Mouse (Mus musculus) erythroid progenitor cell, adult 5-6 weeks (primary cell): ENCODE data around the gene Ruvbl1. TPM values are rescaled to one million over a fixed set of nuclear protein-coding genes. Genes with fewer than 3 reads are reported as not detected.

Experiments
- ATAC-seq: replicated peaks from 2 replicates; pipeline ENCODE4 v1.8.0; 2016; ENCODE audit warnings: moderate number of reproducible peaks, mild to moderate bottlenecking, moderate TSS enrichment, inconsistent platforms; ENCODE audit not compliant: poor library complexity, low FRiP score, severe bottlenecking
- total RNA-seq, 2 experiments: library from RNA; stranded (forward) in 1 of 2; stranded (reverse) in 1 of 2; fragments of 150-400 nt in 1 of 2; fragments of 186-747, 209-891 nt in 1 of 2; gene quantifications; 2 replicates each; pipeline versions ENCODE4 v1.2.3 to v1.2.4; 2015 to 2017; ENCODE audit warnings: low replicate concordance in 2 of 2

Ruvbl1 gene
- total RNA-seq (2015; ENCODE audit: low replicate concordance) (26.3 and 27.2 TPM in 2 replicates), total RNA-seq (2017; ENCODE audit: low replicate concordance) (23.9 and 36.6 TPM in 2 replicates)

DNA sequence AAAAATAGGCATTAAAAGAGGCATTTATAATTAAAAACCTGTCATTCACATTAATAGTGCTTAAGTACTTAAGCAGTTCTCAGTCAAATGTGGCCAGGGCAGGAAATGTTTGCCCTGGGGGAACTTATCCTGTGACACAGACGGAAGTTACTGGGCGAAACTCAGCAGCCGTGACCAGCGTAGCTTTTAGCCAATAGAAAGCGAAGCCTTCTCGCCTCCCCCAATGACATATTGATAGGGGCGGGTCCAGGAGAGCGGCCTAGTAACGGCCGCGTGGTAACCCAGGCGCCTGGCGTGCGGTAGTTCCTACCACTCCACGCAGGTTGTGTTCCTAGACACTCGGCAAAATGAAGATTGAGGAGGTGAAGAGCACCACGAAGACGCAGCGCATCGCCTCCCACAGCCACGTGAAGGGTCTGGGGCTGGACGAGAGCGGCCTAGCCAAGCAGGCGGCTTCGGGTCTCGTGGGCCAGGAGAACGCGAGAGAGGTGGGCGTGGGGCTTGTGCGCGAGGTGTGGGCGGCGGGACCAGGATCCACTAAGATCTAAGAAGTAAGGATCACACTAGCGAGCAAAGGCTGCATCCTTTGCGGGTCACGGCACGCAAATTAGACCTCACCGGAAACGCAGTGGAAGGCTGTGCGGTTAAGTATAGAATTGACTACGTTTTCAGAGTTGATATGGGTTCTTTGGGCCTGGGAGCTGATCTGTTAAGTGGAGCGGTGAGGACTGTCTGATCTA is at the start of gene Ruvbl1:
Gene Ruvbl1, plus strand, starts transcription at position 229 of the 740 bp plus-strand sequence.
- ATAC-seq: peak; percentile 100

DNA sequence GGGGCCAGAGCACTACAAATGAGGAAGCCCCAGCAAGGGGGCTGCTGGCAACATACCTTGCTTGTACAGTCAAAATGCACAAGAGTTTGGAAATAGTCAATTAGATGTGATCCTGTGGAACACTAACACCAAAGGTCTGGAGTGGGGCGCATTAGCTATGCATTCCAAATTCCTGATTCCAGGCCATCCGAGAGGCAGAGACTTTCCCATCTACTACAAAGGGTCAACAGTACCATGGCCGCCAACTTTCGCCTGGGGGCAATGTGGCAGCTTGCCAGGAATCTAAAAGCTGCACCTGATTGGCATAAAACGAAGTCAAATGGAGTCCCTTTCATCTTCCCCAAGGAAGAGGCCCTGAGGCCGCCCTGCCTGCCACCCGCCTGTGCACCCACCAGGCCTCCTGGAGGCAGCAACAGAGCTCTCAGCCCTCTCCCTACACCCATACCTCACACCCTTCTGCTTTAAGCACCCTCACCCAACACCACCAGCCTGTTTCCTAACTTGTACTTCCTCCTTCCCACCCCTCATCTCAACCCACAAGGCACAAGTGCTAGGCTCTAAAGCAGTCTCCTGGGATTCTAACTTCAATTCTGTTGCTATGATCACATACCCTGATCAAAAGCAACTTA is 49.0 kb upstream of the Ruvbl1 start:
- ATAC-seq: no peak

DNA sequence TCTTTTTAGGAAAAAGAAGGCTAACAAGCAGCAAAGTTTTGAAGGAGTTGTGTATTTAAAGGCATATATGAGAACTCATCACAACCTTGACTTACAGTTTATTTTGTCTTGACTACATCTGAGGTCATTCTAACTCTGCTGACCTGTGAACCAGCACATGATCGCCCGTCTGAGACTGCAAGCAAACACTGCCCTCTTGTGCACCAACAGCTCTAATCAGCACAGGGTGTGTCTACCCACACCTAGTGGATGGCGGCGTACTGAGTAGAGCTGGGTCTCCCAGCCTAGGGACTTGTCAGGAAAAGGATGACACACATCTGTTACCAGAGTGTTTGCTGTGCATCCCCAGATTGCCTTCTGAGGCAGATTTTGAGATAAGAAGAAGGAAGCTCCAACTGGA is 34.0 kb upstream of the Ruvbl1 start:
- peak; percentile 50; the same call in 1 of the 2 replicates for ATAC-seq

DNA sequence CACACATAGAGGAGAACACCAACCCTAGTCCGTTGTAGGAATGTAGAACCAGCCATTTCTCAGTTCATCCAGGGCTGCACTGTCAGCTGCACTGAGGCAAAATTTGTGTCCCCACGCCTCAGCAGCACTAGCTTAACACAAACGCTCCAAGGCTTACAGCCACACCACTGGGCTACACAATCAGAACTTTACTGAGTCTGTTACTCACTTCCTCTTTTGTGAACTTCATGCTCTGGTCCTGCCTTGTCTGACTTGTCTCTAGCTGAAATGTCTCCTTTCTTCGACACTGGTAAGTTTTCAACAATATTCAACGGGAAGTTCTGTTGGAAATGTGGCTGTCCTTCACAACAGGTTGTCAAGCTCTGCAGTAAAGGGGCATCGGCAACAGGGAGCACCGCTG is 29.6 kb upstream of the Ruvbl1 start:
- ATAC-seq: no peak

DNA sequence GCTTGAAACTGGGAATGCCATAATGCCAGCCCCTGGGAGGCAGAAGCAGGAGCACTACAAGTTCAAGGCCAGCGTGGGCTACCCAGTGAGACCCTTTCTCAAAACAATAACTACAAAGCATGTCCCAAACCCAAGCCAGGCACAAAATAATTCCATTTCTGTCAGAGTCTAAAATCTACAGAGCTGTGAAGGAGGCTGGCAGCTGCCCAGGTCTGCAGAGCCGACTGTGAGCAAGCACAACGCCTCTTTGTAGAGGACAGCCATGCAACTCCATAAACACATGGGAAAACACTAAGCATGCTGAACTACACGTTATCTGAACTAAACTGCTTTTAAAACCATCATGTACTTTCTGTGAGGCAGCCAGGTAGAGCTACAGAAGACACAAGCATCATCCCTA is 26.2 kb upstream of the Ruvbl1 start:
- ATAC-seq: no peak

DNA sequence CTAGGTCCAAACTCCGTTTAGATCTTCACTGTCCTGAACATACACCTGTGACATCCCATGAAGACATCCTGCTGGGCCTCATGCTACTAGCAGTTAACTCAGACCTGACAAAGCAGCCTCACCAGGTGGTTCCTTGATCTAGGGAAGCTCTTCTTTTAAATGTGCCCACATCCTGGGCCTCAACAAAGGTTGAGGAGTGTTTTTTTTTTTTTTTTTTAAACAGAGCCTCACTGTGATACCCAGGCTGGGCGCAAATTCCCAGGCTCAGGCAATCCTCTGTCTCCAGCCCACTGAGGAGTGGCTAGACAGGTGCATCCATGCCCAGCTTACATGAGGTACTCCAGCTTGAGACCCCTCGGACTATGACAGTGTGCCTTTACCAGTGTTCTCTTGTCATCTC is 22.7 kb upstream of the Ruvbl1 start:
- ATAC-seq: no peak

DNA sequence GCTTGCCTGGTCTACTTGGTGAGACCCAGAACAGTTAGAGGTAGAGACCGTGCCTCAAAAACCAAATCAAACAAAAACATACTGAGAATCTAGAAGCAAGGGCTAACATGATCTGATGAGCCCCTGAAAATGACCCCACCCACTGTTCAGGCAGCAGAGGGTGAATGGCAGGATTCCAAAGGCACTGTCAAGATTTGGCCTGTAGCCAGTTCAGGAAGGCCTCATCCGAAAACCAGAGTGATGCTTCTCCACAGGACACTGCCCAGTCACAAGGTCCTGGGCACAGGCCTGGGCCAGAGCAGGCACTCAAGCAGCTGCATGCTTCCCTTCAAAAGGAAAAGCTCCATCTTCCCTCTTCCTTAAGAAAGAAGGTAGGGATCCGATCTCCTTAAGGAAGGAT is 21.8 kb upstream of the Ruvbl1 start:
- no peak for ATAC-seq

DNA sequence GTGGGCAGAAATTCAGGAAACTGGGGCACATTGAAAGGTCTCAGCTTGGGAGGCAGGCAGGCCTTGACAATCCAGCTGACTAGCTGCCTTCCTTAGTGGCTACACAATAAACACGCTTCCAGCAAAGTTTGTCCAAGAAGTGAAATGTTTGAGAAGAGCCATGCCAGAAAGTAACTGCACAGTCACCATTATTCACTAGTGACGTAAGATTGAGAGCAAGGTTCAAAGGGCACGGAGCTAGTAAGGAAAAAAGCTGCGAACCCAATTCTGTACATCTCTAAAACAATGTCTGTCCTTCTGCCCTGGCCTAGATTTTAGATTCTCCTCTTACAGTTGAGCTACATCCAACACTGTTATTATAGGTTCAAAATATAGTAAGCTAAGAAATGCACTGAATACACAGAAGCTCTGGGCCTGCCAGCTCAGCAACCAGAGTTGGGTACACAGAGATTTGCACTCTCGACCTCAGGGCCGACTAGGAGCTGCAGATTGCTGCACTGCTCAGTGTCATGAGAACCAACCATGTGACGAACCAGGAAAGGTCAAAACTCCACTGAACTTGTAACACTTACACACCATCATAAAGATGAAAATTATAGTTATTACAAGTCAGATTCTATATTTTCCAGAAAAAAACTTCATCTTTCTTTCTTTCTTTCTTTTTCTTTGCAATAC is 21.0 kb upstream of the Ruvbl1 start:
- no peak for ATAC-seq

DNA sequence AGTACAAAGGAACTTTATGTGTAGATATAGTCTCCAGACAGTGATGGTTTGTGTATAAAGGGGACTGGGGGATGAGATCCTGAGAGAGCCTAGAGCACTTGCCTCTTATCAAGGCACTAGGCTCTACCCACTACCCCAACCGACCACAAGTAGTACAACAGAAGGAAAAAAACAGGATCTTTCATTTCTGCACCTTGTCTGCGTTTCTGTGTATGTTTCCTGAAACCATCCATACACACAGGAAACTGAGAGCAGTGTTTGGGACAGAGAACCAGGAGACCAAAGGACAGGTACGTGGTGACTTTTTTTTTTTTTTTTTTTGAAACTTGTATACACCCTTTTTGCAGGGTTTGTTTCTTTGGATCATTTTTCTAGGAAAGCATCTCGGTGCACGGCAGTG is 19.5 kb upstream of the Ruvbl1 start:
- no peak for ATAC-seq

DNA sequence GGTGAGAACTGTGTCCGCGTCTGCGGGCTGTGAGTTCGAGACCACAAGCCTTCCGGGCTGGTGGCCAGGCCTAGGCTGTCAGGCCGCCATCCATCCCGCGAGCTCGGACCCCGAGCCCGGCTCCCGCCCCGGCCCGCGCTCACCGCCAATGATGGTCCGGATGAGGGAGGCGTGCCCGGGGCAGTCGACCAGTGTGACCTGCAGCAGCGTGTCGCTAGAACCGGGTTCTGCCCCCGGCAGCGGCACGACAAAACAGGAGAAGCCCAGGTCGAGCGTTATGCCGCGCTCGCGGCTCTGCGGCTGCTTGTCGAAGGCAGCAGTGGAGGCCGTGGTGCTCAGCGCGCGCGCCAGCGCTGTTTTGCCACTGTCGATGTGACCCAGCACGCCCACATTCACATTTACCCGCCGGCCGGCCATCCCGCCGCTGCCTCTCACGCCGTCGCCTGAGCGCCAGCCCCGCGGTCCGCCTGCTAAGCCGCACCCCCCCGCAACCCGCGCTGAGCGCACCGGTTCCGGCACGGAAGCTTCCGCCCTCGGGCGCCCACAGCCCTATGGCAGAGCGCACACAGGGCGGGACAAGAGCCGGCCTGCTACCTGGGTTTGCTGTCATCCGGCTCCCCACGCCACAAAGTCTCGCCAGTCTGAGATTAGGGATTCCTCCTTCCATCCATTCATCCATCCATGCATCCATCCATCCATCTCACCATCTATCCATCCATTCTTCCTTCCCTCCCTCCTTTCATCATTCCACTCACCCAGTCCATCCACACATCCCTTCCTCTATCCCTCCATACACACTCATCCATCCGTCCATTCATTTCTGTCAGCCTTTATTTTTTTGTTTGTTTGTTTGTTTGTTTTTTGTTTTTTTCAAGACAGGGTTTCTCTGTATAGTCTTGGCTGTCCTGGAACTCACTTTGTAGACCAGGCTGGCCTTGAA is 18.9 kb upstream of the Ruvbl1 start, which contains the start of gene Eefsec:
Gene Eefsec, minus strand, starts transcription at position 477 of the 940 bp plus-strand sequence.
- peak; percentile 93 for ATAC-seq

DNA sequence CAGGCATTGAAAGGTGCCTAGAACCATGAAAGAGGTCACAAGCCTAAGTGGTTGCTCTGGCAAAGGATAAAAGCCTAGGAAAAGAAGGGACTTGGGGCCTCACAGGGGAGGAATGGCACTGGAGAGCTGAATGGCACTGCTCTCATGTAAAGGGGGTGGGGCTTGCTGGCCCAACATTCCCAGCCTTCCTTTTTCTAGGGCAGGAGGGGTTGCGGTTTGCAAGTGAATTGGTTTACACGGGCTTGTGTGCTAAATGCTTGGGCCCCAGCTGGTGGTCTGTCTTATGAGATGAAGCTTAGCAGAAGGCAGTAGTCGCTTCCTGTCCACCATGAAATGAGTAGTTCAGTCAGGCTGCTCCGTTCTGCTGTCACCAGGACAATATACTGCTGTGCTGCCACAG is 17.8 kb upstream of the Ruvbl1 start:
- no peak for ATAC-seq

DNA sequence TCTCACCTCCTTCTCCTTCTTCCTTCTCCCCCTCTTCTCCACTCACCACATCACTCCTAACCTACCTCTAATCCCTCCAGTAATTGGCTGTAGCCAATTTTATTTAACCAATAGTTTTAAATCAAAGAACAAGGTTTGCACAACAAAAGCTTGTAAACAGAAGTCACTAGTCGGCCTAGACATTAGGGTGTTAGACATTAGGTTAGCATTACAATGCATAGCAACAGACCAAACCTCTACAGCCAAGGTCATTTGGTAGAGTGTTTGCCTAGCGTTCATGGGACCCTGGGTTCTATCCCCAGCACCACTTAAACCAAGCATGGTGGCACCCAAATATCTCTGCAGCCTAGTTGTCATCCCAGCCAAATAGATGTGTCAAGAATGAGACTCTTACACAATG is 10.7 kb upstream of the Ruvbl1 start:
- ATAC-seq: no peak

DNA sequence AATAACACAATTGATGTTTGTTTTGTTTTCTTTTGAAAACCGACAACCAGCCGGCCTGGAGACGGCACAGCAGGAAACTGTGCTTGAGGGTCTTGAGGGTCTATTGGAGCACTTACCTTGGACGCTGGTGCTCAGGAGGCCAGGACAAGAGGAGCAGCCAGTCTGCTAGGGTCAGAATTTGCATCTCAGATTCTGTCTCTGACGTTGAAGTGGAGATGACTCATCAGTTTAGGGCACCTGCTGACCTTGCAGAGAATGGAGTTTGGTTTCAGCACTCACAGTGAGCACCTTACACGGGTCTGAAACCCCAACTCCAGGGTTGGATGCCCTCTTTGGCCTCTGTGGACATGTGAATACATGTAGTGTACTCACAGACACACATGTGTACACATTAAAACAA is 4.7 kb downstream of the Ruvbl1 start:
- no peak for ATAC-seq

DNA sequence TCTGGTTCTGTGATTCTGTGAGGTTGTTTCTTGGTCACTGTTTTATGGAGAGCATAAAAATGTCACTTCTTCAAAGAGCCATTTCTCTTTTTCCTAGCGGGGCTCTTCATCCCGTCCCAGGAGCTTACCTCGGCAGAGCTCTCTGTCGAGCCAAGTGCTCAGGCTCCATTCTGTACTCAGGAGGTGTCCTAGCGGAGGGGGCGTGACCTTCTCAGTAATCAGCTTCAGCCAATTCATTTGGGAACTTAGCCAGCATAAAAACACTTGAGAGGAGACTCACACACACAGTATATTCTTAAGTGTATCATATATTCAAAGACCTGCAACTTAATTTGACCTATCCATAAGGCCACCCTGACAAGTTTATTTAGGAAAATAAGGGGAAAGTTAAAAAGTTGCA is 15.2 kb downstream of the Ruvbl1 start:
- peak; percentile 56; the same call in 1 of the 2 replicates for ATAC-seq

DNA sequence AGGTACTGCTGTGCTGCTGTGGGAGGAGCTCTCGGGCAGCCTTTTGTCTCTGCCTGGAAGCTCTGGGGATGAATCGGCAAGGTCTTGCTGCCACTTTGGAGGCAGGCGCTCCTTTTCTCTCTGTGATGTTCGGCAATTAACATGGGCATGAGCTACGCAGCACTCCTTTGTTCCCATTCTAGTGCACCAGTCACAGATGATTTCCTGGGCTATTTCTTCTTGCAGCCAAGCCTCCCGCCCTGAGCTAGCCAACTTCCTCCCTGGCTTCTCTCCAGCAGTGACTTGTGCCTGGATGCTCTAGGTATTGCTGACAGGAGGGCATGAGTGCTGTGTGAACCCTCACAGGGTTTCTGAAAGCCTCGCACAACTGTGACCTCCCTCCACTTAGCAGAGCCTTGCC is 17.9 kb downstream of the Ruvbl1 start:
- ATAC-seq: no peak

DNA sequence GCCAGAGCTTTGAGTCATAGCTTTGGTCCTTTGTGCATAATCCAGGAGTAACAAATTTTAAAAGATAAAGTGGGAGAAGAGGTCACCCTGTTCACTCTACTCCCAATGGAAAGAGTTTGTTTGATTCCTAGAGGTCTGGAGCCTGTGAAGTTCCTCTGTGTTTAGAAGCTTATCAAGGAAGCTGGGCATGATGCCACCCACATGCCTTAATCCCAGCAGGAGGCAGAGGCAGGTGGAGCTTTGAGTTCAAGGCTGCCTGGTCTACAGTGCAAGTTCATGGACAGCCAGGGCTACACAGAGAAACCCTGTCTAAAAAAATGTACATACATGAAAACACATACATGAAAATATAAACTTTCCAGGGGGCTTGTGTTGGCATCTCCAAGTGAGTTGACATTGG is 18.7 kb downstream of the Ruvbl1 start:
- no peak for ATAC-seq

DNA sequence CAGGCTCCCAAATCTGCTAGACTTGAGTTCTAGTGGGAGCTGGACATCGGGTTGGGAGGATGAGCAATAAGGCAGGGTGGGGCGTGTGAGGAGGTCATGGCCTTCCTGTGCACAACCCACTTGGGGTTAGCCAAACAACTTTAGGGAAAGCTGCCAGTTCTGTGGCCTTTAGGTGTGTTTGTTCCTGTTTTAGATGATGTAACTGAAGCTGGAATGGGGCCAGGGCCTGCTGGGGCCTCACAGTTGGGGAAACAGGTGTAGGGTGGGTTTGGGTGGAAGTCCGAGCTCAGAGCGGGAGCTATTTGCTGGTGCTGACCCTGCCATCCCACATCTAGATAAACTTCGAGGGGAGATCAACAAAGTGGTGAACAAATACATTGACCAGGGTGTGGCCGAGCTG is 20.2 kb downstream of the Ruvbl1 start:
- no peak for ATAC-seq

DNA sequence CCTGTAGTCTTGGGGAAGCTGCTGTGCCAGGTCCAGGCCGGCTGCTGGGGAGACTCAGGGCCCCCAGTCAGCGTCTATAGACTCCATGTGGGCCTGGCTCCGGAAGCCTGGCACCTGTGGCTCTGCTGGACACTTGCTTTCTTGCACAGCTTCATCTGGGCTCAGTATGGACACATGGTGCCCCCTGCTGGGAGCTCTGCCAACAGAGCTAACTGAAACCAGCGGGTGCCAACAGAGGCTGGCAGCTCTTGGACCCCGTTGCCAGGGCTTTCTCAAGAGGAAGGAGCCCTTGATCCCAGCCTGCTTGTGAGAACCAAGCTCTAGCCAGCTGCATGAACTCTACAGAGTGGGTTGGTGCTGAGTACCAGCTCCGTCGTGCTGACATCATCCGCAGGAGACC is 21.7 kb downstream of the Ruvbl1 start:
- ATAC-seq: peak; percentile 55; the same call in 1 of the 2 replicates

DNA sequence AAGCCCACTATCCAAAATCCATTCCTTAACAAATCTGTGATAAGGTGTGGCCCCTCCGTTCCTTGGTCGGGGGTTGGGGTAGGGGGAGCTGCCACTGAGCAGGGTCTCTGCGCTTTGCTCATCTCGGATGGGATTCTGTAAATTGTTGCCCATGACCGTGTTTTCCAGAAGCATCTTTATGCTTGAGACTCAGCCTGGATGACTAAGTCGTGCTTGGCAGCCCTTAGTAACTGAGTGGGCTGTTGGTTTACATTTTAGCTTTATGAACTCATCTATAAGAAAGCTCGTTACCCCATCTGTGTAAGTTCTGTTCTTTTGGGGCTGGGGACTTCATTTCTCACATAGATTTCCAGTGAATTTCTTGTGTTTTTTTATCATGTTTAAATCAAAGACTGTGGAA is 23.8 kb downstream of the Ruvbl1 start:
- no peak for ATAC-seq

DNA sequence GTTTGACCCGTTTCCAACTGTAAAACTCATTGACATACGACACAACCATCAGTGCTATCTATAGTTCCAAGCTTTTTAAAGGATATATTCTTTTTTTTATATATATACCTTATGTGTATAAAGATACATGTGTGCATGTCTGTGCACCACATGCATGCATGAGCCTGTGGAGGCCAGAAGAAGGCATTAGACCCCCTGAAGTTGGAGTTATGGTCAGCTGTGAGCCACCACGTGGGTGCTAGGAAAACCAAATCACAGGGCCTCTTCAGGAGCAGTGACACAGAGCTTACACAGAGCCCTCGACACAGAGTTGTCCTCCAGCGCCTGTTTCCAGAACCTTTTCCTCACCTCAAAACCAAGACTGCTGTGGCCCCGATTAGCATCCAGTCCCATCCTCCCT is 24.6 kb downstream of the Ruvbl1 start:
- ATAC-seq: no peak
